Mouse (Mus musculus) stomach, embryonic 16.5 days (tissue): ENCODE results near the gene Ahnak. TPM values are rescaled to one million over a fixed set of nuclear protein-coding genes. Genes with fewer than 3 reads are reported as not detected.

Experiments
- ATAC-seq: fragments of 200-750 bp; cut with Nextera tagmentation; 2 replicates; pipeline ENCODE4 v1.8.0; 2017; ENCODE audit warnings: moderate number of reproducible peaks, moderate TSS enrichment; ENCODE audit not compliant: insufficient read depth, low FRiP score
- H3K27ac ChIP-seq: fragments of 300-500 bp; sonication (generic); 2 replicates; pipeline ENCODE4 v1.5.1; 2014; ENCODE audit warnings: low read length
- H3K27me3 ChIP-seq: fragments of 300-500 bp; sonication (generic); 2 replicates; pipeline ENCODE4 v1.6.1; 2014; ENCODE audit warnings: low read length, control low read depth, mixed read lengths; ENCODE audit not compliant: control insufficient read depth, insufficient read depth
- H3K36me3 ChIP-seq: fragments of 300-500 bp; sonication (generic); 2 replicates; pipeline ENCODE4 v1.6.1; 2014; ENCODE audit warnings: low read length; ENCODE audit not compliant: control insufficient read depth, insufficient read depth
- H3K4me1 ChIP-seq: fragments of 300-500 bp; sonication (generic); 2 replicates; pipeline ENCODE4 v1.6.1; 2014; ENCODE audit warnings: low read length, control low read depth, mixed read lengths; ENCODE audit not compliant: control insufficient read depth, insufficient read depth
- H3K4me2 ChIP-seq: fragments of 300-500 bp; sonication (generic); 2 replicates; pipeline ENCODE4 v1.6.1; 2014; ENCODE audit warnings: low read depth, low read length, mixed read lengths
- H3K4me3 ChIP-seq: fragments of 300-500 bp; sonication (generic); replicated peaks from 2 replicates; pipeline ENCODE4 v1.5.1; 2014; ENCODE audit warnings: mild to moderate bottlenecking, low read length
- H3K9ac ChIP-seq: fragments of 300-500 bp; sonication (generic); 2 replicates; pipeline ENCODE4 v1.6.1; 2014; ENCODE audit warnings: low read length
- H3K9me3 ChIP-seq: fragments of 300-500 bp; sonication (generic); replicated peaks from 2 replicates; pipeline ENCODE4 v1.6.1; 2016; ENCODE audit warnings: low read length, control low read depth; ENCODE audit not compliant: control insufficient read depth
- WGBS: fragments of 180-500 bp; shearing (Covaris S2); extraction: QIAGEN DNeasy Blood & Tissue Kit; methylation state at CpG from one replicate; pipeline ENCODE4 v1.1.7; 2014; 5-methylcytosine and 5-hydroxymethylcytosine counted together
- polyA plus RNA-seq: library from polyadenylated mRNA; unstranded; fragments of >200 nt; fragmentation: Nextera tagmentation; extraction: Ambion mirVana; gene quantifications from 2 replicates; pipeline ENCODE4 v1.2.1, GENCODE M21; 2015

The Ahnak gene
- polyA plus RNA-seq, 1 experiment from 2014 or later: 46.4 TPM

GRCm38 (mm10) chr19:8945251-8945650 is 43.8 kb upstream of the Ahnak start:
- Histone ChIP-seq H3K36me3 (peaks cover 36% of the 10 kb centered on the region), H3K9me3 (no peaks in the 10 kb centered on the region), H3K4me1 (peaks cover 24% of the 10 kb centered on the region), H3K27ac (peak overlapping the region; percentile 82; the same call in 1 of the 2 replicates), H3K27me3 (no peaks in the 10 kb centered on the region), H3K4me2 (peak overlapping the region; percentile 68), H3K4me3 (peak overlapping the region; percentile 99), H3K9ac (peak overlapping the region; percentile 57)
- WGBS: 73% methylated on average over 6 of the region's 6 CpGs
- ATAC-seq: no peak

DNA sequence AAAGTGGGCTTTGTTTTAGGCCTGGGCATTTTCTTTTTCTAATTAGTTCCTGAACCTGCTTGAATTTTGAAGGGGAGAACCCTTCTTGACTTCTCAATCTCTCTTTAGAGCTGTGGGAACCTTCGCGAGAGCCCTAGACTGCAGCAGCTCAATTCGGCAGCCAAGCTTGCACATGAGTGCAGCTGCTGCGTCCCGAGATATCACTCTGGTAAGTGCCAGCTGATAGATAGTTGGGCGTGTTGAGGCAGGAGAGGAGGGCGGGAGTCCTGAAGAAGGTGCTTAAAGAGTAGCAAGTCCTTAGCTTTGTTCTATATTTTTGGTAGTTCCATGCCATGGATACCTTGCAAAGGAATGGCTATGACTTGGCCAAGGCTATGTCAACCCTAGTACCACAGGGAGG is 42.2 kb upstream of the Ahnak start:
- Histone ChIP-seq H3K36me3 (peaks cover 49% of the 10 kb centered on the region), H3K27ac (no peak overlapping the region), H3K9ac (no peak overlapping the region), H3K9me3 (no peaks in the 10 kb centered on the region), H3K4me2 (no peak overlapping the region), H3K4me3 (no peak overlapping the region), H3K27me3 (no peaks in the 10 kb centered on the region), H3K4me1 (peaks cover 17% of the 10 kb centered on the region)
- no peak for ATAC-seq
- 81% methylated on average over 7 of the region's 7 CpGs for WGBS

GRCm38 (mm10) chr19:8950190-8950589 is 38.9 kb upstream of the Ahnak start:
- WGBS: 87% methylated on average over 5 of the region's 5 CpGs
- H3K9ac ChIP-seq: no peak overlapping the region
- H3K4me1 ChIP-seq: peaks cover 6% of the 10 kb centered on the region
- no peaks in the 10 kb centered on the region for H3K27me3 ChIP-seq
- H3K4me3 ChIP-seq: no peak overlapping the region
- no peak overlapping the region for H3K4me2 ChIP-seq
- H3K36me3 ChIP-seq: peaks cover 49% of the 10 kb centered on the region
- no peak overlapping the region for H3K27ac ChIP-seq
- ATAC-seq: no peak
- no peaks in the 10 kb centered on the region for H3K9me3 ChIP-seq

- ATAC-seq: no peak
- no peak overlapping the region for H3K4me2 ChIP-seq
- H3K9ac ChIP-seq: no peak overlapping the region
- no peak overlapping the region; the same call in 1 of the 2 replicates for H3K27ac ChIP-seq
- no peaks in the 10 kb centered on the region for H3K27me3 ChIP-seq
- no peaks in the 10 kb centered on the region for H3K9me3 ChIP-seq
- no peak overlapping the region for H3K4me3 ChIP-seq
- H3K4me1 ChIP-seq: peaks cover 6% of the 10 kb centered on the region; the same call in 1 of the 2 replicates
- peaks cover 34% of the 10 kb centered on the region for H3K36me3 ChIP-seq
- WGBS: 89% methylated on average over 9 of the region's 9 CpGs
Observed at GRCm38 (mm10) chr19:8952241-8952640, 36.8 kb upstream of the Ahnak start.

- WGBS: 3% methylated on average over 46 of the region's 46 CpGs
- peak within 1 kb of the TSS; percentile 74 for H3K4me3 ChIP-seq
- peak within 1 kb of the TSS; percentile 83 for H3K27ac ChIP-seq
- peaks cover 23% of the 10 kb centered on the region; the same call in 1 of the 2 replicates for H3K36me3 ChIP-seq
- peak within 1 kb of the TSS; percentile 88 for H3K4me2 ChIP-seq
- peaks cover 6% of the 10 kb centered on the region; the same call in 1 of the 2 replicates for H3K4me1 ChIP-seq
- H3K9ac ChIP-seq: peak within 1 kb of the TSS; percentile 81
- no peaks in the 10 kb centered on the region for H3K9me3 ChIP-seq
- H3K27me3 ChIP-seq: no peaks in the 10 kb centered on the region
- ATAC-seq: peak; percentile 96
Observed at GRCm38 (mm10) chr19:8953135-8954039, 35.7 kb upstream of the Ahnak start, which contains the start of gene Tut1. Tut1 (plus strand) TSS chr19:8953847.

DNA sequence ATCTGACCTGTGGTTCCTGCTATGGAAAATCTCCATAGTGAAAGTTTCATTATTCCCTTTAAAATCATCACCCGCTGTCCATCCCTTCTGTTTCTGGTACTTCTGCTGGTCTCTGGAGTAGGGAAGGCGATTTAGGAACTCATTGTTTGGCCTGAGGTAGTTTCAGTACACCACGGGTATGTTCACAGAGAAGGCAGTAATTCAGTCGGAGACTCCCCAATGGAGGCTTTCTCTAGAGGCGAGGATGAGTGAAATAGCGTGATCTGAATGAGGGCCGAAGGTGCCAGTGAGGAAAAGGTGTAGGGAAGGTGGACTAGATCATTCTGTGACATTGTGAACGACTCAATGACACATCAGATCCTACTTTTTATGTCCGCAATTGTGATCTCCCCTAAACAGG is 34.9 kb upstream of the Ahnak start:
- H3K4me2 ChIP-seq: peak overlapping the region; percentile 88
- WGBS: 8% methylated on average over 9 of the region's 9 CpGs
- no peaks in the 10 kb centered on the region for H3K27me3 ChIP-seq
- no peaks in the 10 kb centered on the region for H3K9me3 ChIP-seq
- H3K4me1 ChIP-seq: peaks cover 6% of the 10 kb centered on the region; the same call in 1 of the 2 replicates
- H3K4me3 ChIP-seq: peak overlapping the region; percentile 74
- peak overlapping the region; percentile 83 for H3K27ac ChIP-seq
- peak overlapping the region; percentile 81 for H3K9ac ChIP-seq
- peaks cover 21% of the 10 kb centered on the region; the same call in 1 of the 2 replicates for H3K36me3 ChIP-seq
- ATAC-seq: no peak

GRCm38 (mm10) chr19:8962256-8962655 is 26.8 kb upstream of the Ahnak start:
- H3K9ac ChIP-seq: no peak overlapping the region
- H3K4me3 ChIP-seq: no peak overlapping the region
- H3K27me3 ChIP-seq: no peaks in the 10 kb centered on the region
- no peak for ATAC-seq
- peaks cover 21% of the 10 kb centered on the region for H3K36me3 ChIP-seq
- peaks cover 6% of the 10 kb centered on the region for H3K4me1 ChIP-seq
- no peaks in the 10 kb centered on the region for H3K9me3 ChIP-seq
- 80% methylated on average over 2 of the region's 2 CpGs for WGBS
- no peak overlapping the region for H3K4me2 ChIP-seq
- no peak overlapping the region for H3K27ac ChIP-seq

DNA sequence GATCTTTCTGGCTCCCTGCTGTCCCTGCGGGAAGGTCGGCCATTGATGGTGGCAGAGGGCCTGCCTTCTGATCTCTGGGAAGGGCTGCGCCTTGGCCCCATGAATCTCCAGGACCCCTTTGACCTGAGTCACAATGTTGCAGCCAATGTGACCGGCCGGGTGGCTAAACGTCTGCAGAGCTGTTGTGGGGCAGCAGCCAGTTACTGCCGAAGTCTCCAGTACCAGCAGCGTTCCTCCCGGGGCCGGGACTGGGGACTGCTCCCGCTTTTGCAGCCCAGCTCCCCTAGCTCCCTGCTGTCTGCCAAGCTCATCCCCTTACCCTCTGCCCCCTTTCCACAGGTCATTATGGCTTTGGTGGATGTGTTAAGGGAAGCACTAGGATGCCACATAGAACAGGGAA is 24.0 kb upstream of the Ahnak start:
- Histone ChIP-seq H3K4me3 (no peak overlapping the region), H3K9me3 (no peaks in the 10 kb centered on the region), H3K36me3 (peaks cover 18% of the 10 kb centered on the region), H3K27me3 (no peaks in the 10 kb centered on the region), H3K27ac (no peak overlapping the region), H3K4me2 (no peak overlapping the region; the same call in 1 of the 2 replicates), H3K9ac (peak overlapping the region; percentile 74), H3K4me1 (peaks cover 13% of the 10 kb centered on the region)
- ATAC-seq: no peak
- 85% methylated on average over 11 of the region's 11 CpGs for WGBS

- Histone ChIP-seq H3K4me1 (peaks cover 13% of the 10 kb centered on the region), H3K27ac (peak overlapping the region; percentile 92), H3K9me3 (no peaks in the 10 kb centered on the region), H3K36me3 (peaks cover 25% of the 10 kb centered on the region), H3K9ac (peak overlapping the region; percentile 74), H3K4me2 (peak overlapping the region; percentile 66), H3K27me3 (no peaks in the 10 kb centered on the region), H3K4me3 (peak overlapping the region; percentile 54)
- no peak for ATAC-seq
- 76% methylated on average over 8 of the region's 8 CpGs for WGBS
Observed at GRCm38 (mm10) chr19:8965771-8966170, 23.3 kb upstream of the Ahnak start.
